Mouse (Mus musculus): Measurements from ENCODE around the gene Dact2. TPM values are rescaled to one million over a fixed set of nuclear protein-coding genes. Genes with fewer than 3 reads are reported as not detected.
A peak's percentile ranks its signal among the peaks of the same experiment; 100 is the strongest.

Dact2 gene
- polyA plus RNA-seq, 1 experiment from 2014 or later = 3.3 TPM

- 84% methylated on average over 4 of the region's 4 CpGs for WGBS
- H3K27ac ChIP-seq (ENCODE audit: low read length) = no peak overlapping the region
- H3K9me3 ChIP-seq (replicated peaks; ENCODE audit: control insufficient read depth, low read length) = no peaks in the 10 kb centered on the region
- no peak overlapping the region for H3K4me2 ChIP-seq (ENCODE audit: low read depth, low read length)
- H3K27me3 ChIP-seq (ENCODE audit: control insufficient read depth, insufficient read depth, low read length) = no peaks in the 10 kb centered on the region
- peaks cover 5% of the 10 kb centered on the region; the same call in 1 of the 2 replicates for H3K4me1 ChIP-seq (ENCODE audit: control insufficient read depth, insufficient read depth, low read length)
- H3K4me3 ChIP-seq (replicated peaks; ENCODE audit: low read length) = no peak overlapping the region
- no peak for ATAC-seq (ENCODE audit: insufficient read depth, low FRiP score)
- no peak overlapping the region for H3K9ac ChIP-seq (ENCODE audit: low read length)
- H3K36me3 ChIP-seq (ENCODE audit: control insufficient read depth, insufficient read depth, low read length) = no peaks in the 10 kb centered on the region
Observed at GRCm38 (mm10) chr17:14184192-14184814, 19.8 kb downstream of the Dact2 start.

- WGBS = 74% methylated on average over 4 of the region's 4 CpGs
- H3K9ac ChIP-seq (ENCODE audit: low read length) = no peak overlapping the region
- no peaks in the 10 kb centered on the region for H3K9me3 ChIP-seq (replicated peaks; ENCODE audit: control insufficient read depth, low read length)
- H3K4me1 ChIP-seq (ENCODE audit: control insufficient read depth, insufficient read depth, low read length) = peaks cover 5% of the 10 kb centered on the region; the same call in 1 of the 2 replicates
- no peak for ATAC-seq (ENCODE audit: insufficient read depth, low FRiP score)
- no peak overlapping the region for H3K4me3 ChIP-seq (replicated peaks; ENCODE audit: low read length)
- H3K27me3 ChIP-seq (ENCODE audit: control insufficient read depth, insufficient read depth, low read length) = no peaks in the 10 kb centered on the region
- no peaks in the 10 kb centered on the region for H3K36me3 ChIP-seq (ENCODE audit: control insufficient read depth, insufficient read depth, low read length)
- H3K4me2 ChIP-seq (ENCODE audit: low read depth, low read length) = no peak overlapping the region
- no peak overlapping the region for H3K27ac ChIP-seq (ENCODE audit: low read length)
Observed at GRCm38 (mm10) chr17:14183717-14184116, 20.4 kb downstream of the Dact2 start.

- Histone ChIP-seq H3K4me3 (replicated peaks; ENCODE audit: low read length) (no peak overlapping the region), H3K4me1 (ENCODE audit: control insufficient read depth, insufficient read depth, low read length) (peaks cover 7% of the 10 kb centered on the region; the same call in 1 of the 2 replicates), H3K9me3 (replicated peaks; ENCODE audit: control insufficient read depth, low read length) (no peaks in the 10 kb centered on the region), H3K27me3 (ENCODE audit: control insufficient read depth, insufficient read depth, low read length) (no peaks in the 10 kb centered on the region), H3K27ac (ENCODE audit: low read length) (peak overlapping the region; percentile 16; the same call in 1 of the 2 replicates), H3K4me2 (ENCODE audit: low read depth, low read length) (no peak overlapping the region), H3K9ac (ENCODE audit: low read length) (no peak overlapping the region), H3K36me3 (ENCODE audit: control insufficient read depth, insufficient read depth, low read length) (no peaks in the 10 kb centered on the region)
- WGBS = 58% methylated on average over 3 of the region's 3 CpGs
- ATAC-seq (ENCODE audit: insufficient read depth, low FRiP score) = no peak
Observed at GRCm38 (mm10) chr17:14182860-14183259, 21.2 kb downstream of the Dact2 start.

GRCm38 (mm10) chr17:14178911-14179310 lies 25.2 kb downstream of the Dact2 start:
- Histone ChIP-seq H3K27ac (ENCODE audit: low read length) (no peak overlapping the region), H3K4me2 (ENCODE audit: low read depth, low read length) (no peak overlapping the region), H3K27me3 (ENCODE audit: control insufficient read depth, insufficient read depth, low read length) (no peaks in the 10 kb centered on the region), H3K9ac (ENCODE audit: low read length) (no peak overlapping the region), H3K36me3 (ENCODE audit: control insufficient read depth, insufficient read depth, low read length) (no peaks in the 10 kb centered on the region), H3K4me1 (ENCODE audit: control insufficient read depth, insufficient read depth, low read length) (peaks cover 11% of the 10 kb centered on the region; the same call in 1 of the 2 replicates), H3K9me3 (replicated peaks; ENCODE audit: control insufficient read depth, low read length) (no peaks in the 10 kb centered on the region), H3K4me3 (replicated peaks; ENCODE audit: low read length) (no peak overlapping the region)
- no peak for ATAC-seq (ENCODE audit: insufficient read depth, low FRiP score)
- 45% methylated on average over 4 of the region's 4 CpGs for WGBS

- Histone ChIP-seq H3K27me3 (ENCODE audit: control insufficient read depth, insufficient read depth, low read length) (no peaks in the 10 kb centered on the region), H3K9ac (ENCODE audit: low read length) (no peak overlapping the region), H3K4me2 (ENCODE audit: low read depth, low read length) (no peak overlapping the region), H3K4me1 (ENCODE audit: control insufficient read depth, insufficient read depth, low read length) (peaks cover 13% of the 10 kb centered on the region), H3K4me3 (replicated peaks; ENCODE audit: low read length) (no peak overlapping the region), H3K36me3 (ENCODE audit: control insufficient read depth, insufficient read depth, low read length) (no peaks in the 10 kb centered on the region), H3K9me3 (replicated peaks; ENCODE audit: control insufficient read depth, low read length) (no peaks in the 10 kb centered on the region), H3K27ac (ENCODE audit: low read length) (no peak overlapping the region)
- ATAC-seq (ENCODE audit: insufficient read depth, low FRiP score) = peak; percentile 70; the same call in 1 of the 2 replicates
- WGBS = 37% methylated on average over 4 of the region's 4 CpGs
Observed at GRCm38 (mm10) chr17:14178475-14178874, 25.6 kb downstream of the Dact2 start.

GRCm38 (mm10) chr17:14178049-14178448 lies 26.1 kb downstream of the Dact2 start:
- H3K4me3 ChIP-seq (replicated peaks; ENCODE audit: low read length) = no peak overlapping the region
- no peaks in the 10 kb centered on the region for H3K27me3 ChIP-seq (ENCODE audit: control insufficient read depth, insufficient read depth, low read length)
- H3K9ac ChIP-seq (ENCODE audit: low read length) = no peak overlapping the region
- peaks cover 17% of the 10 kb centered on the region for H3K4me1 ChIP-seq (ENCODE audit: control insufficient read depth, insufficient read depth, low read length)
- no peaks in the 10 kb centered on the region for H3K36me3 ChIP-seq (ENCODE audit: control insufficient read depth, insufficient read depth, low read length)
- ATAC-seq (ENCODE audit: insufficient read depth, low FRiP score) = no peak
- 47% methylated on average over 5 of the region's 5 CpGs for WGBS
- no peaks in the 10 kb centered on the region for H3K9me3 ChIP-seq (replicated peaks; ENCODE audit: control insufficient read depth, low read length)
- no peak overlapping the region for H3K27ac ChIP-seq (ENCODE audit: low read length)
- H3K4me2 ChIP-seq (ENCODE audit: low read depth, low read length) = no peak overlapping the region

- no peak overlapping the region for H3K9ac ChIP-seq (ENCODE audit: low read length)
- no peak overlapping the region for H3K4me2 ChIP-seq (ENCODE audit: low read depth, low read length)
- H3K27ac ChIP-seq (ENCODE audit: low read length) = peak overlapping the region; percentile 23; the same call in 1 of the 2 replicates
- no peaks in the 10 kb centered on the region for H3K27me3 ChIP-seq (ENCODE audit: control insufficient read depth, insufficient read depth, low read length)
- H3K36me3 ChIP-seq (ENCODE audit: control insufficient read depth, insufficient read depth, low read length) = no peaks in the 10 kb centered on the region
- H3K4me1 ChIP-seq (ENCODE audit: control insufficient read depth, insufficient read depth, low read length) = peaks cover 22% of the 10 kb centered on the region
- no peaks in the 10 kb centered on the region for H3K9me3 ChIP-seq (replicated peaks; ENCODE audit: control insufficient read depth, low read length)
- 51% methylated on average over 5 of the region's 5 CpGs for WGBS
- H3K4me3 ChIP-seq (replicated peaks; ENCODE audit: low read length) = no peak overlapping the region
- ATAC-seq (ENCODE audit: insufficient read depth, low FRiP score) = no peak
Observed at GRCm38 (mm10) chr17:14177018-14177417, 27.1 kb downstream of the Dact2 start.

GRCm38 (mm10) chr17:14175704-14176103 lies 28.4 kb downstream of the Dact2 start:
- Histone ChIP-seq H3K4me2 (ENCODE audit: low read depth, low read length) (no peak overlapping the region), H3K9ac (ENCODE audit: low read length) (no peak overlapping the region), H3K36me3 (ENCODE audit: control insufficient read depth, insufficient read depth, low read length) (no peaks in the 10 kb centered on the region), H3K27ac (ENCODE audit: low read length) (no peak overlapping the region), H3K27me3 (ENCODE audit: control insufficient read depth, insufficient read depth, low read length) (no peaks in the 10 kb centered on the region), H3K4me3 (replicated peaks; ENCODE audit: low read length) (no peak overlapping the region), H3K4me1 (ENCODE audit: control insufficient read depth, insufficient read depth, low read length) (peaks cover 31% of the 10 kb centered on the region), H3K9me3 (replicated peaks; ENCODE audit: control insufficient read depth, low read length) (no peaks in the 10 kb centered on the region)
- WGBS = 80% methylated on average over 5 of the region's 5 CpGs
- ATAC-seq (ENCODE audit: insufficient read depth, low FRiP score) = no peak

GRCm38 (mm10) chr17:14175019-14175418 lies 29.1 kb downstream of the Dact2 start:
- Histone ChIP-seq H3K4me3 (replicated peaks; ENCODE audit: low read length) (no peak overlapping the region), H3K9me3 (replicated peaks; ENCODE audit: control insufficient read depth, low read length) (no peaks in the 10 kb centered on the region), H3K4me2 (ENCODE audit: low read depth, low read length) (no peak overlapping the region), H3K9ac (ENCODE audit: low read length) (no peak overlapping the region), H3K4me1 (ENCODE audit: control insufficient read depth, insufficient read depth, low read length) (peaks cover 31% of the 10 kb centered on the region), H3K27ac (ENCODE audit: low read length) (no peak overlapping the region), H3K27me3 (ENCODE audit: control insufficient read depth, insufficient read depth, low read length) (no peaks in the 10 kb centered on the region), H3K36me3 (ENCODE audit: control insufficient read depth, insufficient read depth, low read length) (no peaks in the 10 kb centered on the region)
- 60% methylated on average over 4 of the region's 4 CpGs for WGBS
- ATAC-seq (ENCODE audit: insufficient read depth, low FRiP score) = peak; percentile 34

All from stomach, embryonic 16.5 days (tissue).